Mouse (Mus musculus): ENCODE data around the gene Phkg2. TPM values are rescaled to one million over a fixed set of nuclear protein-coding genes. Genes with fewer than 3 reads are reported as not detected.

The Phkg2 gene
- total and polyA plus RNA-seq, 2 experiments: 20.1 to 40.5 TPM

- no peak overlapping the region for H3K27ac ChIP-seq (replicated peaks; ENCODE audit: insufficient read depth, low read depth, low read length)
- peaks cover 8% of the 10 kb centered on the region; the same call in 1 of the 2 replicates for H3K4me1 ChIP-seq (ENCODE audit: control insufficient read depth, insufficient read depth, low read length)
- peaks cover 7% of the 10 kb centered on the region; the same call in 1 of the 2 replicates for H3K79me2 ChIP-seq (ENCODE audit: control insufficient read depth, insufficient read depth, low read length)
- 90% methylated on average over 7 of the region's 7 CpGs for WGBS
- peaks cover 7% of the 10 kb centered on the region for H3K36me3 ChIP-seq (ENCODE audit: control insufficient read depth, insufficient read depth, low read length)
- DNase-seq (ENCODE audit: extremely low read depth, low read depth, low spot score): no peak
- TF ChIP-seq POLR2A (IDR thresholded peaks at IDR 0.05; ENCODE audit: extremely low read depth, insufficient read depth, low read length) (no peak), CTCF (IDR thresholded peaks at IDR 0.05; ENCODE audit: low read depth, low read length) (no peak)
- no peak overlapping the region for H3K4me3 ChIP-seq (ENCODE audit: insufficient read depth, low read depth, low read length)
- H3K9ac ChIP-seq (ENCODE audit: low read depth, low read length): no peak overlapping the region
- H3K27me3 ChIP-seq (ENCODE audit: control insufficient read depth, insufficient read depth, low read length): no peaks in the 10 kb centered on the region
Observed at GRCm38 (mm10) chr7:127585031-127585430, 11.9 kb downstream of the Phkg2 start.

GRCm38 (mm10) chr7:127586149-127586548, 13.0 kb downstream of the Phkg2 start:
- Histone ChIP-seq H3K4me1 (ENCODE audit: control insufficient read depth, insufficient read depth, low read length) (peaks cover 8% of the 10 kb centered on the region; the same call in 1 of the 2 replicates), H3K79me2 (ENCODE audit: control insufficient read depth, insufficient read depth, low read length) (peaks cover 7% of the 10 kb centered on the region; the same call in 1 of the 2 replicates), H3K27me3 (ENCODE audit: control insufficient read depth, insufficient read depth, low read length) (no peaks in the 10 kb centered on the region), H3K4me3 (ENCODE audit: insufficient read depth, low read depth, low read length) (no peak overlapping the region), H3K36me3 (ENCODE audit: control insufficient read depth, insufficient read depth, low read length) (peaks cover 4% of the 10 kb centered on the region; the same call in 1 of the 2 replicates), H3K9ac (ENCODE audit: low read depth, low read length) (no peak overlapping the region), H3K27ac (replicated peaks; ENCODE audit: insufficient read depth, low read depth, low read length) (no peak overlapping the region)
- WGBS: 94% methylated on average over 6 of the region's 6 CpGs
- DNase-seq (ENCODE audit: extremely low read depth, low read depth, low spot score): no peak
- TF ChIP-seq POLR2A (IDR thresholded peaks at IDR 0.05; ENCODE audit: extremely low read depth, insufficient read depth, low read length) (no peak), CTCF (IDR thresholded peaks at IDR 0.05; ENCODE audit: low read depth, low read length) (no peak)

- H3K9ac ChIP-seq (ENCODE audit: low read depth, low read length): no peak overlapping the region
Observed at GRCm38 (mm10) chr7:127587196-127587595, 14.1 kb downstream of the Phkg2 start.

GRCm38 (mm10) chr7:127588011-127588871, 15.1 kb downstream of the Phkg2 start, which contains the start of the genes Ccdc189 and Rnf40:
Gene Ccdc189, minus strand, starts transcription at chr7:127588595.
Gene Rnf40, plus strand, starts transcription at chr7:127588767.
- Histone ChIP-seq H3K27ac (replicated peaks; ENCODE audit: insufficient read depth, low read depth, low read length) (peak within 1 kb of the TSS; percentile 19; the same call in 1 of the 2 replicates), H3K9ac (ENCODE audit: low read depth, low read length) (peak within 1 kb of the TSS; percentile 88), H3K4me1 (ENCODE audit: control insufficient read depth, insufficient read depth, low read length) (peaks cover 8% of the 10 kb centered on the region; the same call in 1 of the 2 replicates), H3K4me3 (ENCODE audit: insufficient read depth, low read depth, low read length) (peak within 1 kb of the TSS; percentile 80), H3K27me3 (ENCODE audit: control insufficient read depth, insufficient read depth, low read length) (no peaks in the 10 kb centered on the region), H3K79me2 (ENCODE audit: control insufficient read depth, insufficient read depth, low read length) (peaks cover 7% of the 10 kb centered on the region; the same call in 1 of the 2 replicates), H3K36me3 (ENCODE audit: control insufficient read depth, insufficient read depth, low read length) (peaks cover 18% of the 10 kb centered on the region)
- TF ChIP-seq POLR2A (IDR thresholded peaks at IDR 0.05; ENCODE audit: extremely low read depth, insufficient read depth, low read length) (0 out of 2 replicates have a peak, but pooled peaks have one; percentile 41), CTCF (IDR thresholded peaks at IDR 0.05; ENCODE audit: low read depth, low read length) (no peak)
- DNase-seq (ENCODE audit: extremely low read depth, low read depth, low spot score): peak; percentile 98
- WGBS: 1% methylated on average over 50 of the region's 50 CpGs

More at GRCm38 (mm10) chr7:127587196-127587595, 14.1 kb downstream of the Phkg2 start:
- Histone ChIP-seq H3K27me3 (ENCODE audit: control insufficient read depth, insufficient read depth, low read length) (no peaks in the 10 kb centered on the region), H3K36me3 (ENCODE audit: control insufficient read depth, insufficient read depth, low read length) (peaks cover 10% of the 10 kb centered on the region), H3K79me2 (ENCODE audit: control insufficient read depth, insufficient read depth, low read length) (peaks cover 7% of the 10 kb centered on the region; the same call in 1 of the 2 replicates), H3K4me3 (ENCODE audit: insufficient read depth, low read depth, low read length) (no peak overlapping the region), H3K27ac (replicated peaks; ENCODE audit: insufficient read depth, low read depth, low read length) (no peak overlapping the region), H3K4me1 (ENCODE audit: control insufficient read depth, insufficient read depth, low read length) (peaks cover 8% of the 10 kb centered on the region; the same call in 1 of the 2 replicates)
- no peak for DNase-seq (ENCODE audit: extremely low read depth, low read depth, low spot score)
- WGBS: 66% methylated on average over 5 of the region's 5 CpGs
- TF ChIP-seq CTCF (IDR thresholded peaks at IDR 0.05; ENCODE audit: low read depth, low read length): no peak
- TF ChIP-seq POLR2A (IDR thresholded peaks at IDR 0.05; ENCODE audit: extremely low read depth, insufficient read depth, low read length): no peak

GRCm38 (mm10) chr7:127588901-127589300, 15.8 kb downstream of the Phkg2 start:
- H3K27me3 ChIP-seq (ENCODE audit: control insufficient read depth, insufficient read depth, low read length): no peaks in the 10 kb centered on the region
- H3K4me3 ChIP-seq (ENCODE audit: insufficient read depth, low read depth, low read length): peak overlapping the region; percentile 80
- 4% methylated on average over 29 of the region's 29 CpGs for WGBS
- peak overlapping the region; percentile 88 for H3K9ac ChIP-seq (ENCODE audit: low read depth, low read length)
- TF ChIP-seq POLR2A (IDR thresholded peaks at IDR 0.05; ENCODE audit: extremely low read depth, insufficient read depth, low read length) (no peak), CTCF (IDR thresholded peaks at IDR 0.05; ENCODE audit: low read depth, low read length) (no peak)
- H3K79me2 ChIP-seq (ENCODE audit: control insufficient read depth, insufficient read depth, low read length): peaks cover 7% of the 10 kb centered on the region; the same call in 1 of the 2 replicates
- H3K27ac ChIP-seq (replicated peaks; ENCODE audit: insufficient read depth, low read depth, low read length): no peak overlapping the region; the same call in 1 of the 2 replicates
- peaks cover 8% of the 10 kb centered on the region; the same call in 1 of the 2 replicates for H3K4me1 ChIP-seq (ENCODE audit: control insufficient read depth, insufficient read depth, low read length)
- no peak for DNase-seq (ENCODE audit: extremely low read depth, low read depth, low spot score)
- H3K36me3 ChIP-seq (ENCODE audit: control insufficient read depth, insufficient read depth, low read length): peaks cover 25% of the 10 kb centered on the region
